Mouse (Mus musculus) frontal cortex, postnatal 25 days (tissue): ENCODE data around the gene Ubtd1.

Experiments used
- DNase-seq, 2 experiments: peaks; one replicate each; pipeline ENCODE4 v3.0.0; 2022; ENCODE audit warnings: low spot score in 2 of 2

Ubtd1 gene

DNA sequence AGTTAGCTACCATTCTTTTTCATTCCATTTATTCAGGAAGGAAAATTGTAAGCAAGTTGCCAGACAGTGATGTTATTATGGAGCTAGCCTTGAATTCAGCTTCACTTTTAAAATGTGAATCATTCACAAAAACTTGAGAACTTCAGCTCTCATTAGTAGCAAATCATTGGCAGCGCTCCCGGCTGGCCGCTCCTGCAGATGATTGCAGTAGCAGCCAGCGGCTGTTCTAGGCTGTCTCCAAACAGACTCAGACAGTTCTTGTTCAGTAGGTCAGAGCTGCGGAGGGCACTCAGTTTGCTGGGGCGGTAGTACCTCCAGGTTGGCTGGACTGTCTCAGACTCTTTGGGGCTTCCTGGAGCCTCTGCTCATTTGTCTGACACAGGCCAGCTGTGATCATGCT is 11.9 kb downstream of the Ubtd1 start:
- peak; percentile 47 to 67 for DNase-seq

- DNase-seq: no peak
Observed at GRCm38 (mm10) chr19:41994023-41994422, 12.5 kb downstream of the Ubtd1 start.

- no peak for DNase-seq
Observed at GRCm38 (mm10) chr19:41995483-41995882, 13.9 kb downstream of the Ubtd1 start.

DNA sequence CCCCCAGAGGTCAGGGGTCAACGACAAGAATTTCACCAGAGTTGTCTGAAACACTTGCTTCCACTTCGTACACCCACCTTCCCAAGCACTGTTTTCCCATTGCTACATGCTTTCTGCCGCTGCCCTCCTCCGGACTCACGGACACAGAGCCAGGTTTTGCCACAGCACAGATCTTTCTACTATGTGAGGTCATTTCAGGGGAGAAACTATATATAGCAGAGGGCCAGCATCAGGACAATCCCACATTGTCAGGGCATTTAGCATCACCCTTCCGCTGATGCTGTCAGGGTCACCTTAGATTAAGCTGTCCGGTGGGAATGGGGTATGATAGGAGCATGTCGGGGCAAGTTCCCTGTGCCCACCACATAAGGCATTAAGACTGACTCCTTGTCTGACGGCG is 15.5 kb downstream of the Ubtd1 start:
- no peak for DNase-seq

- no peak for DNase-seq
Observed at GRCm38 (mm10) chr19:41998770-41999548, 17.4 kb downstream of the Ubtd1 start.

DNA sequence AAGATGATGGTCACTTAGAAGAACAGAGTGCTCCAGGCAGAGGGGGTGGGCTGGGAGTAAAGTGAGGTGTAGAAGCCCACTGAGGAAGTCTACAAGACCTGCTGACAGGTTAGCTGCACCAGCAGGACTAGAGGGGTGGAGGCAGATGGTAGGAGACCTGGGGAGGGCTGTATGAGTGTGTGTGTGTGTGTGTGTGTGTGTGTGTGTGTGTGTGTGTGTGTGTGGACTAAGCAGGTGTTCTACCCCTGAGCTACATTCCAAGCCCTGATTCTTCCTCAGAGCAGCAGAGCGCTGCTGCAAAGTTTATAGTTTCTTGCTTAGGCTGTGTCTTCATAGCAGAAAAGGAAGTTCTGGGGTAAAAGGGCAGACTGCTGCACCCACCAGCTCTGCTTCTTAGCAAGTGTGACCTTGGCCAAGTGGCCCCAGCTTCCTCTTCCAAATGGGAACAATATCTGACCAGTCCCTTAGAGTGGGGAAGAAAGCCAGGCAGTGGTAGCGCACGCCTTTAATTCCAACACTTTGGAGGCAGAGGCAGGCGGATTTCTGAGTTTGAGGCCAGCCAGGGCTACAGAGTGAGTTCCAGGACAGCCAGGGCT is 18.2 kb downstream of the Ubtd1 start:
- DNase-seq: no peak

GRCm38 (mm10) chr19:42000446-42000958 is 18.9 kb downstream of the Ubtd1 start:
- DNase-seq: no peak

- DNase-seq: no peak
Observed at GRCm38 (mm10) chr19:42001253-42001980, 19.9 kb downstream of the Ubtd1 start.

GRCm38 (mm10) chr19:42004258-42004657 is 22.7 kb downstream of the Ubtd1 start:
- no peak for DNase-seq

GRCm38 (mm10) chr19:42005616-42006015 is 24.1 kb downstream of the Ubtd1 start:
- no peak for DNase-seq

DNA sequence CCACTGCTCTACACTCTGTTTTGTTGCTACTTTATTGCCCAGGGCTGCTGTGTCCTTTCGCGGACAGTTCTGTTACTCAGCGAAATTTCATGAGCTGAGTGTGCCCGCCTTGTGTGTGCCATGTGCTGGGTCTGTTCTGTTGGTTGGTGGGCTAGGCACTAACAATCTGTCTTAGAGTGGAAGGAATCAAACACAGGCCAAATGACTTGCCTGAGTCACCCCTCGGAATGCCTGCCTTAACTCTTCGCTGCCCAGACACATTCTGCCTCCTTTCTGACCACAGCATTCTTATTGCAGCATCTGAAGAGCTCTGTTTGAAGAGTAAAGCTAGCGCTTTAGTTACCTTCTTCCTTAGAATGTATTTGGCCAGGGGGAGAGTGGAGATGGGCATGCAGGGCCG is 25.0 kb downstream of the Ubtd1 start:
- no peak for DNase-seq

- DNase-seq: no peak
Observed at GRCm38 (mm10) chr19:42008586-42008985, 27.0 kb downstream of the Ubtd1 start.

DNA sequence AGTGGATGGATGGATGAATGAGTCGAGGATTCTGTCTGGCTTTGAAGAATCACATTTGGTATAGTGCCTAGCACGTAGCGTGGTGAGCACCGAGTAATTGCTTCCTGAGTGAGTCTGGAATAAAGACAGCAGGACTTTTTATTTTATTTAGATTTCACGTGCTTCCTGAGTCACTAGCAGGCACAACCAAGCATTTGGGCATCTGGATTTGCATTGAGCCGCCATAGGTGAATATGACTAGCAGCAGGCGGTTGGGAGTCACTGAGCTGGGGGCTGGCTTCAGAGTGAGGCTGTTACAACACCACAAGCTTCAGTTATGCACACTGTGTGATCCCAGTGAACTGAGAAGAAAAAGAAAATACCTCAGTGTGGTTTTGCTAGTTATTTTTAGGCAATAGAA is 27.5 kb downstream of the Ubtd1 start:
- no peak for DNase-seq

DNA sequence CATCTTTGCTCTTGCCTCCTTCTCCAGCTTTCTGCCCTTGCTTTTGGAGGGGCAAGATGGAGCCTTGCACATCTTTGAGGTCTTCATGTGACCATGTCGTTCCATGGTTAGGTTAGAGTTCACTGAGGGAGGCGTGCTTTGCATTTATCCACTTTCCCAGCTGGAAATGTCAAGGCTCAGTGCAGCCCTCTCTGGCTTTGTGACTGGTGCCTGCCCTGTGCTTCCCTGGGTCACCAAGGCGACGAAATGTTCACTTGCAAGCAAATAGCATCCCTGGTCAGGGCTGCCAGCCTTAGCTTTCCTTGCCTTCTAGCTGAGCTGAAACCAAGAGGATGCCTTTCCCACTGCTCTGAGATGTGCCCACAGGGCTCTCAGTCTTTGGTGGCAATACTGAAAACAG is 28.9 kb downstream of the Ubtd1 start:
- DNase-seq: no peak

GRCm38 (mm10) chr19:42011123-42011522 is 29.6 kb downstream of the Ubtd1 start:
- no peak for DNase-seq

DNA sequence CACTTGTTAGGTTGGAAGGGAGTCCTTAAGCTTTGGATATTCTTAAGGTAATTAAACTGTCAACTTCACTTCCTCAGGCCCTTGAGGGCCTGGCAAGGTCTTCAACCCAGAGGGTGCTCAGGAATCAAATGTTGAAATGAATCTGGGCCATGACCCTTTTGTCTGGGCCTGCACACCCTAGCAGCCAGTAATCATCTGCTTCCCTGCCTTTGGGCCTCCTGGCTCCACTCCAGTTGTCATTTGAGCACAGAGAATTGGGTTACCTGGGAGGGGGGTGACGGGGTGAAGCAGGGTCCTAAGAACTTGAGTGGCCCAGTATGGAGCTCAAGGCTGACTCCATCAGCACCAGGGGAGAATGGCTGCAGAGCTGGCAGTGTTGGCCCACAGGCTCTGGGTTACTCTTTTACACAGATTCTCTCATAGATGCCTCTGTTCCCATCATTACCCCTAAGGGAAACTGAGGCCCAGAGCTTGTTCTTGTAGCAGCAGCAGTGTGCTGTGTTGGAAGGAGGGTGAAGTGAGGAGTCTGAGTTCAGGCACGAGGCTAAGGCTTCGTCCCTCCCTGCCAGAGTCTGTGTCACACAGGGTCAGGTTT is 32.8 kb downstream of the Ubtd1 start:
- DNase-seq: no peak

DNA sequence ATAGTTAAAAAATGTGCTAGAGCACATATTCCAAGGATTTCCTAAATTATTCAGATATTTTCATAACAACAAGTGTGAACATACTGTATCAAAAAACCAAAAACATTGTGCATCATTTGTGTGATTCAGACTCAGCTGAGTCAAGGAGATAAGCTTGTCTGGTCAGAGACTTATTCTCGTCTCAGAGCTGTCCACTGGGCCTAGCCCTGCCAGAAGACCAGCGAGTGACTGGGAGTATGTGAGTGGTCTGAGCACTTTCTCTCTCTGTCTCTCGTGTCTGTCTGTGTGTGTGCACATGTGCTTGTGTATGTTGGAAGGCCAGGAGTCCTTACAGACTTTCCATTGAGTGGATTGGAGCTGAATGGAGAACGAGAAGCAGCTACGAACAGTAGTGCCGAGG is 33.4 kb downstream of the Ubtd1 start:
- DNase-seq: no peak

- no peak for DNase-seq
Observed at GRCm38 (mm10) chr19:42016251-42016650, 34.7 kb downstream of the Ubtd1 start.

GRCm38 (mm10) chr19:42016840-42017239 is 35.3 kb downstream of the Ubtd1 start:
- peak in 1 of 2 experiments; percentile 30 for DNase-seq

DNA sequence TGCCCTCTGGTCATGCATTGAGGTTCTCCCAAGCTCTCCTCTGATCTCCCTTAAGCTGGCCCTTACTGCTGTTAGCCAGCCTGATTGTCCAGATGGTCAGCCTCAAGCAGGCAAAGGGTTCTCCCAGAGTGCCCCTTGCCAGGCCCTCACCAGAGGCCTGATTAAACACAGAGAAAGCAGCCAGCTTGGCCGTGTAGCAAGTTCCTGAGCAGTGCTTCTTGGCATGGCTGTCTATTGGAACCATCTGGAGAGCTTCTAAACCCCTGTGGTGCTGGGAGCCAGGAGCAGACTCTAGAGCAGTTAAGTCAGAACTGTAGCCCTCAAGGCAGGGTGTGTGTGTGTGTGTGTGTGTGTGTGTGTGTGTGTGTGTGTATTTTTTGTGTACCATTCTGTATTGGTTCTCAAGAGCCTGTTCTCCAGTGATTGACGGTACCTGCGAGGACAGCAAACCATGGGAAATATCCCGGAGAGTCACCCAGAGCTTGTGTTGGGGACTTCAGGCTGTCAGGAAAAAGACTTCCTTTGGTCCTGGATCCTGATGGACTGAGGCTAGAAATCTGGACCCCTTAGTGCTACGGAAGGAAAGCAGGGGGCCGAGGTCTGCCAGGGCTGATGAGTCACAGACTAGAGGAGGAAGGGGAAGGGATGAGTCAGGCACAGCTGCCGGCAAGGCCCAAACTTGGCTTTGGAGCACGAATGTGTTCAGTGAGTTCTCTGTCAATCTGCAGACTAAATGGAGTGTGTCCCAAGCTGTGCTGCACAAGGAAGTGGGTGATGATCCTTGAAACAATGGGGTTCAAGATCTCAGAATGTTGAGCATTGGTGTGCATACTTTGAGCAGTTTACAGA is 36.1 kb downstream of the Ubtd1 start:
- peak in 1 of 2 experiments; percentile 36 for DNase-seq

GRCm38 (mm10) chr19:42019011-42019522 is 37.5 kb downstream of the Ubtd1 start:
- no peak for DNase-seq
